Mouse (Mus musculus) Muller cell, postnatal 12 days (primary cell): ENCODE measurements around the gene Arhgap35.
A peak's percentile ranks its signal among the peaks of the same experiment; 100 is the strongest.
"Not testable (repeated sequence)": the region's sequence is repeated elsewhere in the genome, so short reads cannot be mapped to it uniquely, and the experiment has no call there.

Experiments
- DNase-seq: peaks from one replicate; pipeline ENCODE4 v3.0.0-alpha.2; 2015; ENCODE audit errors: inconsistent ontology term

Arhgap35 gene

DNA sequence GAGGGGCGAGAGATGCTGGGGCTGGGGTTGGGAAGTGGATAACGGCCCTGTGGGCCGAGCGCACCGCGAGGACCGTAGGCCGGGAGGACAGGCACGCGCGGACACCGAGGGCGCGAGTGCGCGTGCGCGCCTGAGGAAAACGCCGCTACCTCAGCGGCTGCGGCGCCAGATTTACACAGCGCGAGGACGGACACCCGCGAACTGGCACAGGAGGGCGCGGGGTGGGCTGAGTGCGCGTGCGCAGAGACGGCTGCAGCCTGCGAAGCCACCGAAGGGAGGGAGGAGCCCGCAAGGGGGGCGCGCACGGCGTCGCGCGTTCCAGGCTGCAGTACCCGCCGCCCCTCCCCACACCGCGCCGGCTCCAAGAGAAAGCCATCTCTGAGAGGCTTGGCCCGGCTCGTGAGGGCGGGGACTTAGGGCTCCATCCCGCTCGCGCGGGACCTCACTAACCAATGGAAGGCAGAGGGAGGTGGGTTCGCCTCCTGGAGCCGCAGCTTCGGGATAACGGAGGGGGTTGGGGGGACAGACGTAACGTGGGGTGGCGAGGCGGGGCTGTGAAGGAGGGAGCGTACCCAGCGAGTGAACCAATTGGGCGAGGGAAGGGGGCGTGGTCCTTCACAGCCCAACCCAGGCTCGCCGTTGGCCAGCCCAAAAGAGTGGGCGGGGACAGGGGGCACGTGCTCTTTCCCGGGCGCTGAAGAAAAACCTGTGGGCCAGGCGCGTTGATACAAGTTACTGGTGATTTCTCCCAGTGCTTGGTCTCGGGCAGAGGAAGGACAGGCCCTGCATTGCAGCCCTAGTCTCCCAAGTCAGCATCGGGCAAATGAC, at the start of gene Arhgap35:
Gene Arhgap35, minus strand, starts transcription at position 106 of the 828 bp plus-strand sequence.
- DNase-seq = peak; percentile 100

GRCm38 (mm10) chr7:16644260-16644659, 29.5 kb upstream of the Arhgap35 start:
- DNase-seq = no peak

GRCm38 (mm10) chr7:16643106-16643505, 28.3 kb upstream of the Arhgap35 start:
- not testable (repeated sequence) for DNase-seq

- DNase-seq = peak; percentile 76
Measured at GRCm38 (mm10) chr7:16639028-16639427, 24.2 kb upstream of the Arhgap35 start.

DNA sequence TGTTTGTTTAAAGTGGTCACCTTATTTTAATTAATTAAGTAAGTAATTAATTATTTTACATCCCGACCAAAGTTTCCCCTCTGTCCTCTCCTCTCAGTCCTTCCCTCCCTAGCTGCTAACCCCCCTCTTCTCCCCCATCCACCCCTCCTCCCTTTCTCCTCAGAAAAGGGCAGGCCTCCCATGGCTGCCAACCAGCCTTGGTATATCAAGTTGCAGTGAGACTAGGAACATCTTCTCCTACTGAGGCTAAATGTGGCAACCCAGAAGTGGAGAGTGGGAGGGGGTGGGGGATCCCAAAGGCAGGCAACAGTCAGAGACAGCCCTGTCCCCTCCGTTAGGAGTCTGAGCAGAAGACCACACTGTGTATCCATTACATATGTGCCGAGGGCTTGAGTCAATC, 20.3 kb upstream of the Arhgap35 start:
- no peak for DNase-seq

GRCm38 (mm10) chr7:16633913-16634312, 19.1 kb upstream of the Arhgap35 start:
- not testable (repeated sequence) for DNase-seq

- no peak for DNase-seq
Measured at GRCm38 (mm10) chr7:16631932-16632331, 17.1 kb upstream of the Arhgap35 start.

DNA sequence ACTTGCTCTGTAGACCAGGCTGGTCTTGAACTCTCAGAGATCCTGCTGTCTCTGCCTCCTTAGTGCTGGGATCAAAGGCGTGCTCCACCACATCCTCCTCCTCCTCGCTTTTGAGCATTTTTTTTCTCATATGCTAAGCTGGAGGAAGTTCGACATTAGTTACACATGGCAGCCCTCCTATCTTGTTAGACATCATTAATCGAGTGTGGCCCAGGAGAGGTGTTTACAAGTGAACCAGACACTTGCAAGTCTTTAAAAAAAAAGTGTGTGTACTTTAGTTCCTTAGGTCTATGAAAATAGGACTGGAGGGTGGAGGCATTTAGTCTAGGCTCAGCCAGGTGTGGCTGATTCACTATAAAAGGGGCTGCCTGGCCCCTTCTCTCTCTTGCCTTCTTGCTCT, 16.2 kb upstream of the Arhgap35 start:
- no peak for DNase-seq

DNA sequence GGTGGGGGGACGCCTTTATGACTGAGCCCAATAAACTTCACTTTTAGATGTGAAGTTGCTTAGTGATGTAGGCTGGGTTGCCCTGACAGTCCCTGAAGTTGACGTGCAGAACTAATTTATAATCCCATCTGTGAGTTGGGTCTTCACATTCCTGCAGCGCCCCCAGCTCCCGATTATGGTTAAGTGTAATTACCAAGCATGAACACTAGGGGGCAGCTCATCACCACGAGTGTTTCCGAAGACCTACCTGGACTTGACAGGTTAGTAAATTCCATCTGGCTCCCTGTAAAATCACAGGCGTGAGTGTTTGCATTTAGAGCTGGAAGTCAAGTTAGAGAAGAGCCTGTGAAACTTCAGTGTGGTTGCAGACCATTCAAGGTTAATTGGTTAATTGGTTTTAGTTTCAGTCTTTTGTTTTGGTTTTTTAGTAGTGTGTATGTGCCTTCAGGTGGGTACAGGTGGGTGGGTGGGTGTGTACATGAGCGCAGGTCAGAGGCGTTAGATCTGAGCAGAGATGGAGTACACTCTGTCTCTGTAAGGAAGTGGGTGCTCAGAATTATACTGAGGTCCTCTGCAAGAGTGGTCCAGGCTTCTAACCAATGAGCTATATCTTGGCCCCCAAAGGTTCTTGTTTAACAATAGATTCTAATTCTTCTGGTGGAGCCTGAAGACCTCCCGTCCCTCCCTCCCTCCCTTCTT, 15.0 kb upstream of the Arhgap35 start:
- DNase-seq = peak; percentile 24

DNA sequence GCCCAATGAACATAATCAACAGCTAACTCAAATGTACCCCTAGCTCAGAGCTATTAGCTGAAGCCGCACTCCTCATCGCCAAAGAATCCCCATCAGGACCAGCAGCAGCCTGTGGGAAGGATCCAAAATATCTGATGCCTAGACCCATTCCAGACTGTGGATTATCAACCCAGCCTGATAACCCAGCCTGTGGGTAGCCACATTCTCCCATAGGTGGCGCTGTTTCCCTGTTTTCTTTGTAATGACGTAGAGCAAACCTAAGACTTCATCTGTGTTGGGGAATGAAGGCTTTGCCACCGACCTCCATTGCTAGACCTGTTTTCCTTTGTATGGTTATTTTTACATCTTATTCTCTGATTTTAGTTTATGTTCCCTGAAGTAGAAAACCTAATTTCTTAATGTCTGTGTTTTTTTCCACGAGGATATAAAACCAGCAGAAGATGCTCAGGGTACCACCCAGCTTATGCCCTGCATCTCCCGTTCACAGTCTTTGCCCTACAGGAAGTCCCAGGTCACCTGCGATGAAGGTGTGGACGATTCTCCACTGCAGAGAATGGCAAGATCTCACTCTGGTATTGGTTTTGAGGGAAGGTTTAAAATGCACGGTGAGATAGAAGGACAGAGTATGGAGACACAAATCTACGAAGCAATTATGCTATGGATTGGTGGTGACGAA, 13.4 kb upstream of the Arhgap35 start:
- DNase-seq = peak; percentile 50

DNA sequence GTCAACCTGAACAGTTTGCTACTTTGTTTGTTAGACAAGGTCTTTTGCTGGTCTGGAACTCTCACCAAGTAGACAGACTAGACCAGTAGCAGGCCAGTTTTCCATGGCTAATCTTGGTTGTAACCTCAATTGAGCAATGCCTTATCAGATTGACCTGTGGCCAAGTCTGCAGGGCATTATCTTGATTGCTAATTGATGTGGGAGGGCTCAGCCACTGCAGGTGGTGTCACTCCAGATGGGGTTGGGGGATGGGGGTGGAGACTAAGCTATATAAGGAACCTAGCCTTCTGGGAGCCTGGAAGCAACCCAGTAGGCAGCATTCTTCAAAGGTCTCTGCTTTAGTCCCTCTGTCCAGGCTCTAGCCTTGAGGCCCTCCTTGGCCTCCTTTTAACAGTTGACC, 8.9 kb upstream of the Arhgap35 start:
- no peak for DNase-seq

DNA sequence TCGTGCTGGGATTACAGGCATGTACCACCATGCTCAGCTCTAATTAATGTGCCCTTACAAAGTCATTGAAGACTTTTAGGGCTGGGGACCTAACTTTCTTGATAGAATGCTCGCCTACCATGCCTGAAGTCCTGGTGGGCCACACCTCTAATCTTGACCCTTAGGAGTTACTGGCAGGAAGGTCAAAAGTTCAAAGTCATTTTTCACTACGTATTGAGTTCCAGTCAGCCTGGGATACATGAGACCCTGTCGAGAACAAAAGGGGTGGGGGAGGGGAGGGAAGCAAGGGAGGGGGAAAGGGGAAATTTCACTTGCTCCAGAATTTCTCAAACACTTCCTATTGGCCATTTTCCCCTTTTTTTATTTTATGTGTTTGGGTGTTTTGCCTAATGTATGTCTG, 8.3 kb upstream of the Arhgap35 start:
- DNase-seq = no peak

- no peak for DNase-seq
Measured at GRCm38 (mm10) chr7:16621066-16621622, 6.4 kb upstream of the Arhgap35 start.

DNA sequence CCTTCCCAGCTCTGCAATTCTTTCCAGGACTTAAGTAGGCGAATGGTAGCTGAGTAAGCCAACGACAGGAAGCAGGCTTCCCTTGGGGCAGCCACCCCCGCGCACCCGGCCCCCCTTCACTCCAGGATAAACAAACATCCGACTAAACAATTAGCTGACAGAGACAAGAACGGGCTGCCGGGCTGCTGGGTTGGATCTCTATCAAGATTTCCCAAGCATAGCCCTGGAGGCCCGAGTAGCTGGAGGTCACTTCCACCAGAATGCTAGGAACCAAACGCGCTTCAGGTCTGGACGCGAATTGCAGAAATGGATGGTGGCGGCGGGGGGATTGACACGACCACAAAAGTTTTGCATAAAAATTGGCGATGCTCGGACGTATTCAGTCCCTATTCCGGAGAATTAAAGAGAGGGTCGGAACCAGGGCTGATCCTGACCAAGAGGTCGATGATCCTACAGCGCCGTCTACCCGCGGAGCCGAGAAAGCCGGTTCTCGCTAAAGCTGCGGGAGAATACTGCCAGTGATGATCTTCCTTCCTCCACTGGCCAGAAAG, 3.9 kb upstream of the Arhgap35 start:
- DNase-seq = peak; percentile 78

DNA sequence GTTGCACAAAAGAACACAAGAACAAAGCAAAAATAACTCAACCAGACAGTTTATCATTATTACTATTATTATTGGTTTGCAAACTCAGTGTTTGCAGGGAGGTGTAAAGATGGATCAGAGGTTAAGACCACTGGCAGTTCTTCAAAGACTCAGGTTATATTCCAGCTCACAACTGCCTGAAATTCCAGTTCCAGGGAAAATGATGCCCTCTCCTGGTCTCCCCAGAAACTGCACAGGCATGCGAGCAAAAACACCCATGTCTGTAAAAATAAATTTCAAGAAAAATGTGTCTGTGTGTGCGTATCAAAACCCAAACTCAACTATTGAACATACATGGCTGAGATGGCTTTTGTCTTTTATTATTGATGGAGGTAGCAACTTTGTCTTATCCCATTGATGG, 2.3 kb upstream of the Arhgap35 start:
- DNase-seq = peak; percentile 45

GRCm38 (mm10) chr7:16614171-16614887, 464 bp downstream of the Arhgap35 start:
- DNase-seq = peak; percentile 87

GRCm38 (mm10) chr7:16613461-16614170, 1.2 kb downstream of the Arhgap35 start:
- peak; percentile 33 for DNase-seq

- no peak for DNase-seq
Measured at GRCm38 (mm10) chr7:16610345-16610744, 4.4 kb downstream of the Arhgap35 start.

GRCm38 (mm10) chr7:16608961-16609360, 5.8 kb downstream of the Arhgap35 start:
- no peak for DNase-seq

- DNase-seq = no peak
Measured at GRCm38 (mm10) chr7:16608046-16608445, 6.7 kb downstream of the Arhgap35 start.
